Mouse (Mus musculus) cerebellum, adult 9-10 months (tissue): ENCODE measurements around the gene Rab5if.
"Not testable (repeated sequence)": the region's sequence is repeated elsewhere in the genome, so short reads cannot be mapped to it uniquely, and the experiment has no call there.

Experiments
- DNase-seq: peaks from one replicate; pipeline ENCODE4 v3.0.0; 2022

Gene Rab5if

GRCm38 (mm10) chr2:156856311-156856710 is 6.6 kb upstream of the Rab5if start:
- DNase-seq = no peak

DNA sequence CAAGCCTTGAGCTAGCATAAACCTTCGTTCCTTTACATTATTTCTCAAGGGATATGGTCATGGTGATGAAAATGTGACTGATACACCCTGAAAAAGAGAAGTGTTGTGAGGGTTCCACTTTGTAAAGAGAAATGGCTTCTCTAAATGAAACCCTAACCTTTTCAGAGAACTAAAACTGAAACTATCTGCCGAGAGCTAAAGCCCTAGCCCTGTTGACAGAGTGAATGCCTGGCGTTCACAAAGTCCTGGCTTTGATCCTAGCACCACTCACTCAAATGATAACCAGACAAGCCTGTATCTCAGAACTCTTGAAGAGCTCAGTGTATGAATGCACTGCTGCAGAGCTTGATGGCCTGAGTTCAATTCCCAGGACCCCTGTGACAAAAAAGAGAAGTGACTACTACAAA is 5.5 kb upstream of the Rab5if start:
- no peak for DNase-seq

DNA sequence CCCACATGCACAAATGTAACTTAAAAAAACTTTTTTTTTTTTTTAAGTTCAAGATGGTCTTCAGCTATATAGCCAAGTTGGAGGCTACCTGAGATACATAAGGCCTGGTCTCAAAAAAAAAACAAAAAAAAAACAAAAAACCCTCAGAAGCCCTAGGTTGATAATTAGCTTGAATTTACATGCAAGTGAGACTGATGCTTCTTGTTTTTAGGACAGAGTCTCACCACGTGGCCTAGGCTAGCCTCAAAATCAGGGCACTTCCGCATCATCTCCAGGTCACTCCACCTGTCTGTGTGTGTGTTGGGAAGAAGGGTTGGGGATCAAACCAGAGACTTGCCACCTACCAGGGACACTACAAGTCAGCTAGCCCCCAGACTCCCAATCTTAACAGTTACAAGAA is 5.1 kb upstream of the Rab5if start, which contains the start of gene 4930518I15Rik:
4930518I15Rik (minus strand) TSS at position 112 of the 400 bp plus-strand sequence.
- DNase-seq = no peak

DNA sequence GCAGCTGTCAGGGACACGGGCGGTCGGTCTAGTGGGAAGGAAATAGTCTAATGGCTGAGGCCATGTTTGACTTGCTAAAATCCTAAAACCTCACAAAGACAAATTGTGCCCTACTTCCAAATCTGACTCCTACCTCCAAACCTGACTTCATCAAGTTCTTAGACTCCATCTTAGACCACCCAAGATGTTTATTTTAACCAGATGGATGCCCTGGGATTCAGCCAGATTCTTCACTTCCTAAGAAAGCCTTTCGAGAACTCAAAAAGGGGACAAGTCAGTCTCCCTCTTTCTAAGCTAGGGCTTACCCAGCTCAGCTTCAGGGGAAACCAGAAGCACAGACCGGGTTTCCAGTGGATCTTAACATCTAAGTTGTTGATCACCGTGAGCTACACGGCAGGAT is 4.3 kb upstream of the Rab5if start:
- DNase-seq = no peak

GRCm38 (mm10) chr2:156862041-156862717 is 749 bp upstream of the Rab5if start:
- no peak for DNase-seq

DNA sequence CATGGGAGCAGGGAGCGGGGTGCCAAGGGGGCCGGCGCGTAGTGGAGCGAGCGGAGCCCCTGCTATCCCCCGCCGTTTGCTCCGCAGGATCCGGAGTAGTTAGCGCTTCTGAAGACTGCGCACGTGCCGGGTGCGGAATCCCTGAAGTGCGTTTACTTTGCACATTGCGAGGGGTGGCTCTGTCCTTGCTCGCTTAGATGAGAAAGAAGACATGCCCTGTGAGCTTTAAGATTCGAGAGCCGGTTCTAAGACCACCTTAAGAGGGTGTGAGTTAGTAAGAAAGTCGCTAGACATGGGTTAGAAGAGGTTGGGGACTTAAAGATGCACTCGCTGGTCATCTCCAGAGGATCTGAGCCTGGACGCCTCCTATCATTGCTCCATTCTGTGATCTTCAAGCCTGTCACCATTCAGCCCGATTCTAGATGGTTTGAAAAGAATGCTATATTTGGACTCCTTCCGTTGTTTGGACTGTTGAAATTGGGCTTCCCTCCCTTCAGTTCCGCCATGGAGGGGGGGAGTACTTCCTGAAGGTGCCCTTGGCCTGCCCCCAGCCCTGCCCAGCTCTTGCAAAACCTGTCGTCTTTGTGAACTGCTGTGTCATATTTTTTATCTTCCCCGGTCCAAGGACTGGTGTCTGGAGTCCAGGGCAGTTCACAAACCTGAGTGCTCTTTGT is 696 bp downstream of the Rab5if start:
- no peak for DNase-seq

- DNase-seq = no peak
These were observed 1.6 kb downstream of the Rab5if start for GRCm38 (mm10) chr2:156864481-156864880.

- no peak for DNase-seq
These were observed 6.1 kb downstream of the Rab5if start for GRCm38 (mm10) chr2:156868994-156869393.

- DNase-seq = no peak
These were observed 6.6 kb downstream of the Rab5if start for GRCm38 (mm10) chr2:156869554-156869953.

- DNase-seq = no peak
These were observed 7.6 kb downstream of the Rab5if start for GRCm38 (mm10) chr2:156870519-156870918.

DNA sequence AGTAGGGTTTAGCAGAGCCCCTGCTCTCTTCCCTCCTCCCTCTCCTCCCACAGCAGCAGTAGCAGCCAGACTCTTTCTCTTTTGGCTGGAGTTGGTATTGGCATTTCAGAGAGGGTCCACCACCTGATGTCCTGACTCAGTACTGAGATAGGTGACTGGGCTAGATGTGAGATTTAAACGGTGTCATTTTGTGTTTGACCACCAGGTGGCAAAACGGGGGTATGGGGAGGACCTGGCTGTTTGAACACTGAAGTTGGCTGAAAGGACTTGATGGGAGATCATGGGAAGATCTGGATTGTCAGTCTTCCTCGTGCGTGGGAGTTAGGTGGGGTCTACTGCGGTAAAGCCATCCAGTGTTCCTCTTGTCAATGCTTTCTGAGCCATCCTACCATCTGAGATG is 10.7 kb downstream of the Rab5if start:
- peak; percentile 86 for DNase-seq

DNA sequence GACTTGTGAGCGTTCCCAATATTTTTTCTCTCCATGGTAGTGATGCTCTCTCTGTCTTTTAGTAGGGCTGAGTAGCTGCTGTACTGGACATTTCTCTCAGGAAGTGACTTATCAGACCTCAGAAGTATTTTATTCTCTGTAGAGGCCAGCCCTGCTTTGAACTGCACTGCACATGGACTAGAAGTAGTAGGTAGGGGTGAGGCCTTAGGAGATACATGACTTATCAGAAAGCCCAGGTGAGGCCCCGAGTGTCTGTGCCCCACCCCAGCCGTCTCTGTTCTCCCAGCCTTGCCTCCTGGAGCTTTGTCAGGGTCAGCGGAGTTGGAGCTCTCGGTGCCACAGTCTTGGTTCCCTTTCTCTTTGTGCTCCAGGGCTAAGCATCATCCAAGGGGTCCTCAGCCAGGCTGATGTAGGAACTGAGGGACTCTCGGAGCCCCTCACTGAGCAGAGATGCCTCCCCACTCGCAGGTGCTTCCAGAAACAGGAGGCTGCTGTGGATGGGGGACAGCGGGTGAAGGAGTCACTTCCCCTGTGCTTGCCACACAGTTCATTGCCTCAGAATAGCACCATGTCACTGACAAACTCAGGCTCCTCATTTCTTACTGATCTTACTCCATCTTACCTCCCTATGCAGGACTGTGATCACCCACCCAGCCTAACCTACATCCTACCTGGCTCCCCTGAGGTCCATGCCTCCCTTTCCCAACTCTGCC is 11.3 kb downstream of the Rab5if start:
- DNase-seq = no peak

- DNase-seq = peak; percentile 98
These were observed 12.0 kb downstream of the Rab5if start for GRCm38 (mm10) chr2:156874760-156875510.

DNA sequence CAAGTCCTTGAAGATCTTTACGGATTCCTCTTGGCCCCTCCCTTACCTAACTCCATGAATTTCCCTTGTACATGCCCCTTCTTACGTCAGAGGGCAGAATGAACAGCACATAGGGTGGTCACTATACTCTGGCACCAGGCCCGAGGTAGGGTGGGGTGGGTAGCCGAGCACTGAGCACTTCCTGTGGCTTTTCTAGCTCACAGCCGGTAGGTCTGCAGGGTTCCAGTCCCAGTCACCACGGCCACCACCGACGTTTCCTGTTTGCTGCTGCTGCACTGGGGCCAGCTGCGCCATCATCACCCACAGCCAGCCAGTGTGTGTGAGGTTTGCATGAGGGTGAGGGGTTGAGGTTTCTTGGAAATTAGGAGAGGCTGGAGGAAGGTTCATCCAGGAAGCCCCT is 14.8 kb downstream of the Rab5if start:
- no peak for DNase-seq

- no peak for DNase-seq
These were observed 16.6 kb downstream of the Rab5if start for GRCm38 (mm10) chr2:156879541-156879940.

GRCm38 (mm10) chr2:156882431-156883001 is 19.6 kb downstream of the Rab5if start:
- DNase-seq = no peak

DNA sequence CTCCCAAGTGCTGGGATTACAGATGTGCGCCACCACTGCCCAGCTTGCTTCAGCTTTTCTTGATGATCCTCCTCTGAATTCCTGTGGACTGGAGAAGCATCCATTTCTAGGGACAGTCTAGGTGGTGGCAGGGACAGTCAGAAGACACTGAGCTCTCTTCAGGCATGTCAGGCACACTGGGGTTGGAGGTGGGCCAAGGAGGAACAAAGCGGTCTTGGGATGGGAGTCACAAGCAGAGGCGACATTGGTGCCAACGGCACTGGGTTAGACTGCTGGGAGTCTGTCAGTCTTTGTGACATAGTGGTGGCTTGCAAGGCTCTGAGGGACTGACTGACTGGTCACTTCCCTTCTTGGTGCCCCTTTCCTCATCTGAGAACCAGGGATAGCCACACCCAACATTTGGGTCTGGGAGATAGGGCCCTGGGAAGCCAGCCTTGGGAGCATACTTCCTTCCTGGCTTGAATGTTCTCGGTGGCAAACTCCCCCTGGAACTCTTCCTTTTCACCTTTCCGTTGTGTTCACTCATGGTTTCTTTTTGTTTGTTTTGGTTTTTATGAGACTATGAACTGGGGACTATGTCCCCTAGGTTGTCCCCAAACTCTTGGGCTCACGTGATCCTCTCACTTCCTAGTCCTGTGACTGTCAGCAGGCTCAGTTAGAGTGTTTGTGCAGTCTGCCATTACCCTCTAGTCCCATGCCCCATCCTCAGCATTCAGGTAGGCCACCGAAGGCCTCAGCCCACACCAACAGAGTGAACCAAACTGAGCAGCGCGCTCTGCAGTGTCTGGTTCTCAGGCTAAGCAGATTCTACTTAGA is 21.7 kb downstream of the Rab5if start:
- DNase-seq = no peak

DNA sequence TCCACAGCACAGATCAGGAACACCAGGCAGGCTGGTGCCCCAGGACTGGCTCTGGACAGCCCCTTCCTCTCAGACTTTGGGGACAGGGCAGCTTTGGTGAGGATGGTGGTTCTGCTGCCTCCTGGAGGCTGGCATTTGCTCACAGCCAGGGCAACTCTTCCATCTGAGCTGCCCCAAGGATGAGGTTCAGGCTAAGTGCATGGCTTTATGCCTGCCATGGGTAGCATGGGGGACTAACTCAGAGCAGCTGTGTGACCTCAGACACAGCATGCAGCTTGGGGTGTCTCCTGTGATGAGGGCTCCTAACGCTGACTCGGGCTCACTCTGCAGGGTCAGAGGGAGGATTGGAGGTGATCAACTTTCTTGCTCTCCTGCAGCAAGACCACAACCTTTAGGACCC is 22.7 kb downstream of the Rab5if start:
- DNase-seq = not testable (repeated sequence)

- no peak for DNase-seq
These were observed 23.2 kb downstream of the Rab5if start for GRCm38 (mm10) chr2:156886084-156886631.

DNA sequence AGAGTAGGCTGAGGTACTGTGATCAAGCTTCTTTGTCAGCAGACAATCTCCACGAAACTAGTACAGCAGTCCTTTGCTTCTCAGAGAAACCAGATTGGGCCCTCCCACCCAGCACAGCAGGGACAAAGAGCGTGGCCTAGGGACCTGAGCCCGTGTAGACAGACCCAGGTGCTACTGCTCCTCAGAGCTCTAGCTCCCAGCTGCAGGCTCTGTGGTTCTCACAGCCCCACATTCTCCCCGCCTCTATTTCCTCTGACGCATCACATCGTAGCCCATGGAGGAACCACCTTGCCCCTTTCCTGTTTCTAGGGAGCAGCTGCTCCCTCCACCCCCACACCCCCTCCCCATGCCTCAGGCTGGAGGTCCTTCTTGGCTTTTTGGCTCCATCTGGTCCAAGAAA is 24.1 kb downstream of the Rab5if start, which contains the start of gene Sla2:
Sla2 (minus strand) TSS at position 176 of the 400 bp plus-strand sequence.
- DNase-seq = no peak

DNA sequence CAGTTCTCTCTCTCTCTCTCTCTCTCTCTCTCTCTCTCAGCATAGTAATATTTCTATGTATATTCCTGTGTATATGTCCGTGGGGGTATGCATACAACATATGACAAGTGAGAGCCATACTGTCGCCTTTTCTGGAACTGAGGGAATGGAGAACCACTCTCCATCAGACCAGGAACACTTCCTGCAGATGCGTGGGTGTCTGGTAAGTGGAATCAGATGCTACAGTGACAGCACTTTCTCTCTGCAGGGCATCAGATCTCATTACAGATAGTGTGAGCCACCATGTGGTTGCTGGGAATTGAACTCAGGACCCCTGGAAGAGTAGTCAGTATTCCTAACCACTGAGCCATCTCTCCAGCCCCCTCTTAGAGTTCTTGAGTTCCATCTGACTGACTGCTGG is 25.6 kb downstream of the Rab5if start:
- DNase-seq = no peak

GRCm38 (mm10) chr2:156892240-156892639 is 29.3 kb downstream of the Rab5if start:
- DNase-seq = no peak
